Mouse (Mus musculus): ENCODE results near the gene Siglecf. TPM values are rescaled to one million over a fixed set of nuclear protein-coding genes. Genes with fewer than 3 reads are reported as not detected.

The Siglecf gene
- polyA plus RNA-seq, 1 experiment from 2014 or later = 0.54 TPM

GRCm38 (mm10) chr7:43353118-43353517, 2.0 kb downstream of the Siglecf start:
- no peak for ATAC-seq (replicated peaks; ENCODE audit: insufficient number of reproducible peaks, low FRiP score, low TSS enrichment)
- Histone ChIP-seq H3K27me3 (ENCODE audit: control insufficient read depth, insufficient read depth, low read length) (no peaks in the 10 kb centered on the region), H3K27ac (ENCODE audit: low read depth, low read length) (no peak overlapping the region), H3K4me2 (no peak overlapping the region), H3K4me1 (ENCODE audit: control insufficient read depth, insufficient read depth, low read length) (no peaks in the 10 kb centered on the region), H3K4me3 (ENCODE audit: low read depth, low read length) (no peak overlapping the region), H3K9ac (ENCODE audit: low read depth, low read length) (no peak overlapping the region), H3K36me3 (ENCODE audit: control insufficient read depth, insufficient read depth, low read length) (no peaks in the 10 kb centered on the region), H3K9me3 (replicated peaks; ENCODE audit: control insufficient read depth, low read length) (no peaks in the 10 kb centered on the region)
- WGBS (ENCODE audit: insufficient replicate concordance) = 60% methylated on average over 4 of the region's 4 CpGs

GRCm38 (mm10) chr7:43353758-43354157, 2.6 kb downstream of the Siglecf start:
- no peak overlapping the region for H3K9ac ChIP-seq (ENCODE audit: low read depth, low read length)
- H3K27ac ChIP-seq (ENCODE audit: low read depth, low read length) = no peak overlapping the region
- H3K27me3 ChIP-seq (ENCODE audit: control insufficient read depth, insufficient read depth, low read length) = no peaks in the 10 kb centered on the region
- H3K4me3 ChIP-seq (ENCODE audit: low read depth, low read length) = no peak overlapping the region
- no peaks in the 10 kb centered on the region for H3K36me3 ChIP-seq (ENCODE audit: control insufficient read depth, insufficient read depth, low read length)
- H3K4me1 ChIP-seq (ENCODE audit: control insufficient read depth, insufficient read depth, low read length) = no peaks in the 10 kb centered on the region
- 75% methylated on average over 4 of the region's 4 CpGs for WGBS (ENCODE audit: insufficient replicate concordance)
- no peak overlapping the region for H3K4me2 ChIP-seq
- no peak for ATAC-seq (replicated peaks; ENCODE audit: insufficient number of reproducible peaks, low FRiP score, low TSS enrichment)
- no peaks in the 10 kb centered on the region for H3K9me3 ChIP-seq (replicated peaks; ENCODE audit: control insufficient read depth, low read length)

- Histone ChIP-seq H3K4me1 (ENCODE audit: control insufficient read depth, insufficient read depth, low read length) (no peaks in the 10 kb centered on the region), H3K36me3 (ENCODE audit: control insufficient read depth, insufficient read depth, low read length) (no peaks in the 10 kb centered on the region), H3K4me2 (peak overlapping the region; percentile 29), H3K27me3 (ENCODE audit: control insufficient read depth, insufficient read depth, low read length) (no peaks in the 10 kb centered on the region), H3K4me3 (ENCODE audit: low read depth, low read length) (no peak overlapping the region), H3K9ac (ENCODE audit: low read depth, low read length) (0 out of 2 replicates have a peak overlapping the region, but pooled peaks have one; percentile 28), H3K9me3 (replicated peaks; ENCODE audit: control insufficient read depth, low read length) (no peaks in the 10 kb centered on the region), H3K27ac (ENCODE audit: low read depth, low read length) (no peak overlapping the region)
- no peak for ATAC-seq (replicated peaks; ENCODE audit: insufficient number of reproducible peaks, low FRiP score, low TSS enrichment)
- WGBS (ENCODE audit: insufficient replicate concordance) = 2% methylated on average over 12 of the region's 12 CpGs
Observed at GRCm38 (mm10) chr7:43354893-43355835, 4.0 kb downstream of the Siglecf start.

- Histone ChIP-seq H3K4me2 (no peak overlapping the region), H3K27me3 (ENCODE audit: control insufficient read depth, insufficient read depth, low read length) (no peaks in the 10 kb centered on the region), H3K27ac (ENCODE audit: low read depth, low read length) (no peak overlapping the region), H3K36me3 (ENCODE audit: control insufficient read depth, insufficient read depth, low read length) (no peaks in the 10 kb centered on the region), H3K9ac (ENCODE audit: low read depth, low read length) (no peak overlapping the region), H3K9me3 (replicated peaks; ENCODE audit: control insufficient read depth, low read length) (no peaks in the 10 kb centered on the region), H3K4me3 (ENCODE audit: low read depth, low read length) (no peak overlapping the region), H3K4me1 (ENCODE audit: control insufficient read depth, insufficient read depth, low read length) (no peaks in the 10 kb centered on the region)
- ATAC-seq (replicated peaks; ENCODE audit: insufficient number of reproducible peaks, low FRiP score, low TSS enrichment) = no peak
- WGBS (ENCODE audit: insufficient replicate concordance) = 82% methylated on average over 3 of the region's 3 CpGs
Observed at GRCm38 (mm10) chr7:43358556-43358955, 7.4 kb downstream of the Siglecf start.

- no peaks in the 10 kb centered on the region for H3K4me1 ChIP-seq (ENCODE audit: control insufficient read depth, insufficient read depth, low read length)
- H3K4me2 ChIP-seq = no peak overlapping the region
- H3K36me3 ChIP-seq (ENCODE audit: control insufficient read depth, insufficient read depth, low read length) = no peaks in the 10 kb centered on the region
- no peaks in the 10 kb centered on the region for H3K9me3 ChIP-seq (replicated peaks; ENCODE audit: control insufficient read depth, low read length)
- no peak overlapping the region for H3K4me3 ChIP-seq (ENCODE audit: low read depth, low read length)
- no peak for ATAC-seq (replicated peaks; ENCODE audit: insufficient number of reproducible peaks, low FRiP score, low TSS enrichment)
- no peaks in the 10 kb centered on the region for H3K27me3 ChIP-seq (ENCODE audit: control insufficient read depth, insufficient read depth, low read length)
- H3K9ac ChIP-seq (ENCODE audit: low read depth, low read length) = no peak overlapping the region
- WGBS (ENCODE audit: insufficient replicate concordance) = 70% methylated on average over 1 of the region's 1 CpGs
- H3K27ac ChIP-seq (ENCODE audit: low read depth, low read length) = no peak overlapping the region
Observed at GRCm38 (mm10) chr7:43361442-43361841, 10.3 kb downstream of the Siglecf start.

- ATAC-seq (replicated peaks; ENCODE audit: insufficient number of reproducible peaks, low FRiP score, low TSS enrichment) = no peak
- 67% methylated on average over 4 of the region's 4 CpGs for WGBS (ENCODE audit: insufficient replicate concordance)
- no peaks in the 10 kb centered on the region for H3K36me3 ChIP-seq (ENCODE audit: control insufficient read depth, insufficient read depth, low read length)
- no peaks in the 10 kb centered on the region for H3K9me3 ChIP-seq (replicated peaks; ENCODE audit: control insufficient read depth, low read length)
- no peak overlapping the region for H3K4me2 ChIP-seq
- H3K9ac ChIP-seq (ENCODE audit: low read depth, low read length) = no peak overlapping the region
- H3K27ac ChIP-seq (ENCODE audit: low read depth, low read length) = no peak overlapping the region
- H3K27me3 ChIP-seq (ENCODE audit: control insufficient read depth, insufficient read depth, low read length) = no peaks in the 10 kb centered on the region
- no peak overlapping the region for H3K4me3 ChIP-seq (ENCODE audit: low read depth, low read length)
- H3K4me1 ChIP-seq (ENCODE audit: control insufficient read depth, insufficient read depth, low read length) = no peaks in the 10 kb centered on the region
Observed at GRCm38 (mm10) chr7:43362021-43362420, 10.9 kb downstream of the Siglecf start.

GRCm38 (mm10) chr7:43378226-43378625, 27.1 kb downstream of the Siglecf start:
- H3K36me3 ChIP-seq (ENCODE audit: control insufficient read depth, insufficient read depth, low read length) = no peaks in the 10 kb centered on the region
- no peak overlapping the region for H3K9ac ChIP-seq (ENCODE audit: low read depth, low read length)
- H3K9me3 ChIP-seq (replicated peaks; ENCODE audit: control insufficient read depth, low read length) = no peaks in the 10 kb centered on the region
- H3K4me2 ChIP-seq = no peak overlapping the region
- no peak for ATAC-seq (replicated peaks; ENCODE audit: insufficient number of reproducible peaks, low FRiP score, low TSS enrichment)
- no peak overlapping the region for H3K27ac ChIP-seq (ENCODE audit: low read depth, low read length)
- no peaks in the 10 kb centered on the region for H3K4me1 ChIP-seq (ENCODE audit: control insufficient read depth, insufficient read depth, low read length)
- 17% methylated on average over 5 of the region's 5 CpGs for WGBS (ENCODE audit: insufficient replicate concordance)
- no peak overlapping the region for H3K4me3 ChIP-seq (ENCODE audit: low read depth, low read length)
- H3K27me3 ChIP-seq (ENCODE audit: control insufficient read depth, insufficient read depth, low read length) = no peaks in the 10 kb centered on the region

GRCm38 (mm10) chr7:43392349-43393121, 41.4 kb downstream of the Siglecf start:
- no peak overlapping the region for H3K4me2 ChIP-seq
- no peaks in the 10 kb centered on the region for H3K9me3 ChIP-seq (replicated peaks; ENCODE audit: control insufficient read depth, low read length)
- ATAC-seq (replicated peaks; ENCODE audit: insufficient number of reproducible peaks, low FRiP score, low TSS enrichment) = no peak
- no peaks in the 10 kb centered on the region for H3K4me1 ChIP-seq (ENCODE audit: control insufficient read depth, insufficient read depth, low read length)
- H3K36me3 ChIP-seq (ENCODE audit: control insufficient read depth, insufficient read depth, low read length) = no peaks in the 10 kb centered on the region
- WGBS (ENCODE audit: insufficient replicate concordance) = 72% methylated on average over 8 of the region's 8 CpGs
- no peaks in the 10 kb centered on the region for H3K27me3 ChIP-seq (ENCODE audit: control insufficient read depth, insufficient read depth, low read length)
- no peak overlapping the region for H3K9ac ChIP-seq (ENCODE audit: low read depth, low read length)
- no peak overlapping the region for H3K27ac ChIP-seq (ENCODE audit: low read depth, low read length)
- no peak overlapping the region for H3K4me3 ChIP-seq (ENCODE audit: low read depth, low read length)

Measured in heart, embryonic 11.5 days (tissue).